Mouse (Mus musculus): ENCODE data around the gene Lgr6. TPM values are rescaled to one million over a fixed set of nuclear protein-coding genes. Genes with fewer than 3 reads are reported as not detected.

The Lgr6 gene
- polyA plus RNA-seq, 1 experiment from 2014 or later = 1.2 TPM

DNA sequence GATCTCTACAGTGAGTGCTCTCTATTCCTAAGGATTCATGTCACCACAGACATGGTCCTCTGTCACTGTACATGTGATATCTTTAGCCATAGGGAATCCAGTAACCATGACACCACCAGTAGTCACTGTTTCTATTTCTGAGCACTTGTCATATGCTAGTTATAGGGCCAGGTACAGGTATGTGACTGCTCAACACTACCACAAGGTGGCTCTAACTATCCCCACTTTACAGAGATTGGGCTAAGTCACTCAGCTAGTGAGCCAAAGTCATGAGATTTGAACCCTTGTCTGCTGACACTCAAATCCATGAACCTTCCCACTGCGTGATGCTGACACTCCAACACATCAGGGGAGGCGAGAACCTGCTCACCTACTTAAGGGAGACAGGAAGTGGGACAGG lies 75.0 kb downstream of the Lgr6 start:
- DNase-seq (ENCODE audit: low spot score) = no peak
- WGBS = 76% methylated on average over 2 of the region's 2 CpGs

DNA sequence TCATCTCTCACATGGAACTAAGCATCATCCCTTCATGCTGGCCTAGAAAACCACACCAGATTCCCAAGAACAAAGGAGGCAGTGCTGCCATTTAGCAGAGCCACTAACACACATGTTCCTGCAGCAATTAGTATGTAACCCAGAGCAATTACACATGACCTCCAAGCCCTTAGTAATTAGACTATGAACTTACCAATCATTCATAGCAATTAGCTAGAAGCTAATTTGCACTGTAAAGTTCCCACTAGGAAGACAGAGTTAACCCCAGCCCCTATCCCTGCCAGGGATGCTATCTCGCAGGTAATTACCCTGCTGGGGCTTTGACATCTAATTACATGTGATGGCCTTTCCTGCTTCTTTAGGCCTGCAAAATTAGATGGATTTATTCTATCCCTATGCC lies 78.8 kb downstream of the Lgr6 start:
- WGBS = 68% methylated on average over 1 of the region's 1 CpGs
- peak; percentile 65; the same call in 1 of the 2 replicates for ATAC-seq (ENCODE audit: low FRiP score)

More for the DNA sequence above, 75.0 kb downstream of the Lgr6 start:
- no peaks in the 10 kb centered on the region for H3K9me3 ChIP-seq (ENCODE audit: control insufficient read depth, low read length)
- ATAC-seq (ENCODE audit: low FRiP score) = no peak
- no peak overlapping the region for H3K27ac ChIP-seq
- H3K27me3 ChIP-seq (ENCODE audit: control insufficient read depth, insufficient read depth, low read length) = no peaks in the 10 kb centered on the region
- no peaks in the 10 kb centered on the region for H3K36me3 ChIP-seq (replicated peaks; ENCODE audit: control insufficient read depth, insufficient read depth)
- no peak overlapping the region for H3K4me2 ChIP-seq (replicated peaks)
- H3K9ac ChIP-seq = no peak overlapping the region
- no peaks in the 10 kb centered on the region for H3K4me1 ChIP-seq (replicated peaks; ENCODE audit: control insufficient read depth, insufficient read depth, low read length)
- no peak overlapping the region for H3K4me3 ChIP-seq (replicated peaks; ENCODE audit: low read length)

DNA sequence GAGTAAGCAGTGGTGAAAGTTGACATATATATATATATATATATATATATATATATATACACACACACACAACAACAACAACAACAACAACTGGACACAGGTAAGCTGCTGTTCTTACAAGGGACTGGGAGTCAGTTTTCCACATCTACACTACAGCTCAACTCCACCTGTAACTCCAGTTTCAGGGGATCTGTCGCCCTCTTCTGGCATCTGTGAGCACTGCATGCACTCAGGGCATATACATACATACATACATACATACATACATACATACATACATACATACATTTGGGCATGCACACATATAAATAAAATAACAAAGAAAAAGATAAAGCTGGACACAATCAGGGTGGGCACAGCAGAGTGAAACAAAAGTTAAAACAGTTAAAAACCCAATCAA lies 81.5 kb downstream of the Lgr6 start:
- 68% methylated on average over 1 of the region's 1 CpGs for WGBS
- Histone ChIP-seq H3K4me3 (replicated peaks; ENCODE audit: low read length) (no peak overlapping the region), H3K9ac (no peak overlapping the region), H3K27ac (no peak overlapping the region), H3K4me1 (replicated peaks; ENCODE audit: control insufficient read depth, insufficient read depth, low read length) (peaks cover 23% of the 10 kb centered on the region), H3K4me2 (replicated peaks) (no peak overlapping the region), H3K27me3 (ENCODE audit: control insufficient read depth, insufficient read depth, low read length) (no peaks in the 10 kb centered on the region), H3K36me3 (replicated peaks; ENCODE audit: control insufficient read depth, insufficient read depth) (no peaks in the 10 kb centered on the region), H3K9me3 (ENCODE audit: control insufficient read depth, low read length) (no peaks in the 10 kb centered on the region)
- ATAC-seq (ENCODE audit: low FRiP score) = no peak
- no peak for DNase-seq (ENCODE audit: low spot score)

More for the DNA sequence above, 78.8 kb downstream of the Lgr6 start:
- Histone ChIP-seq H3K27me3 (ENCODE audit: control insufficient read depth, insufficient read depth, low read length) (no peaks in the 10 kb centered on the region), H3K4me3 (replicated peaks; ENCODE audit: low read length) (no peak overlapping the region), H3K9me3 (ENCODE audit: control insufficient read depth, low read length) (no peaks in the 10 kb centered on the region), H3K27ac (no peak overlapping the region), H3K9ac (no peak overlapping the region), H3K4me2 (replicated peaks) (no peak overlapping the region), H3K4me1 (replicated peaks; ENCODE audit: control insufficient read depth, insufficient read depth, low read length) (peaks cover 1% of the 10 kb centered on the region), H3K36me3 (replicated peaks; ENCODE audit: control insufficient read depth, insufficient read depth) (no peaks in the 10 kb centered on the region)
- no peak for DNase-seq (ENCODE audit: low spot score)

GRCm38 (mm10) chr1:135021936-135022335 lies 83.1 kb downstream of the Lgr6 start:
- no peak overlapping the region for H3K27ac ChIP-seq
- no peak for ATAC-seq (ENCODE audit: low FRiP score)
- H3K36me3 ChIP-seq (replicated peaks; ENCODE audit: control insufficient read depth, insufficient read depth) = no peaks in the 10 kb centered on the region
- DNase-seq (ENCODE audit: low spot score) = no peak
- no peaks in the 10 kb centered on the region for H3K9me3 ChIP-seq (ENCODE audit: control insufficient read depth, low read length)
- WGBS = 88% methylated on average over 5 of the region's 5 CpGs
- no peak overlapping the region for H3K4me2 ChIP-seq (replicated peaks)
- H3K27me3 ChIP-seq (ENCODE audit: control insufficient read depth, insufficient read depth, low read length) = no peaks in the 10 kb centered on the region
- H3K4me1 ChIP-seq (replicated peaks; ENCODE audit: control insufficient read depth, insufficient read depth, low read length) = peaks cover 23% of the 10 kb centered on the region
- no peak overlapping the region for H3K9ac ChIP-seq
- no peak overlapping the region for H3K4me3 ChIP-seq (replicated peaks; ENCODE audit: low read length)

- peak; percentile 60 for DNase-seq (ENCODE audit: low spot score)
Measured at GRCm38 (mm10) chr1:135020970-135021369, 84.1 kb downstream of the Lgr6 start.

DNA sequence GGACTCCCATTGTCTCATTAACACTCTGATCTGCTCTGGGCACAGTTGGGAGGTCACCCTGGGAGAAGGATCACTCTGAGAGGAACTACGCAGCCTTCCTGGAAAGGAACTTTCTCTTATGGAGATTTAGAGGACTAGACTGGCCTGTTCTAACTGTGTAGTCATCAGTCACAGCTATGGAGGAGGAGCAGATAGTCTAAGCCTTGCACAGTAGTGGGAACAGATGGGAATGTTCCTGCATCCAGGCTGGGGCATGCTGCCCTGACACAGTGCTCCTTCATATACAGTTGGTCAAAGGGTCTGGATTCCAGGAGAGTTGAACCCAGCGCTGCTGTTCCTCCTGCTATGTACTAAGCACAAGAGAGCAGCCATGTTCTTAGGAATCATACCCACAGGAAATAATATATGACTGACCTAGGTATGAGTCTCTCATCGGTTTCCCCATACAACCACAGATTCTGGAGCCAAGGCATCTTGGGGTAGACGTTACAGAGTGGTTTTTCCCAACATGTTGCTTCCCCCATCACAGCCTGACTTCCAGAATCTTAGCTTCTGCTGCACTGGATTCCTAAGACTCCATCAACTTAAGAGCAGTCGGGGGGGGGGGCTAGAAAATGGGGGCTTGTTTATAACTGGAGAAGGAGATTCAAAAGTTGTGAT lies 84.7 kb downstream of the Lgr6 start:
- Histone ChIP-seq H3K9me3 (ENCODE audit: control insufficient read depth, low read length) (no peaks in the 10 kb centered on the region), H3K4me2 (replicated peaks) (no peak overlapping the region), H3K9ac (no peak overlapping the region), H3K4me3 (replicated peaks; ENCODE audit: low read length) (no peak overlapping the region), H3K36me3 (replicated peaks; ENCODE audit: control insufficient read depth, insufficient read depth) (no peaks in the 10 kb centered on the region), H3K27ac (no peak overlapping the region), H3K27me3 (ENCODE audit: control insufficient read depth, insufficient read depth, low read length) (no peaks in the 10 kb centered on the region), H3K4me1 (replicated peaks; ENCODE audit: control insufficient read depth, insufficient read depth, low read length) (peaks cover 23% of the 10 kb centered on the region)
- ATAC-seq (ENCODE audit: low FRiP score) = no peak
- no peak for DNase-seq (ENCODE audit: low spot score)
- WGBS = 86% methylated on average over 5 of the region's 5 CpGs

More at GRCm38 (mm10) chr1:135020970-135021369, 84.1 kb downstream of the Lgr6 start:
- 27% methylated on average over 5 of the region's 5 CpGs for WGBS
- Histone ChIP-seq H3K4me2 (replicated peaks) (no peak overlapping the region), H3K4me1 (replicated peaks; ENCODE audit: control insufficient read depth, insufficient read depth, low read length) (peaks cover 23% of the 10 kb centered on the region), H3K27me3 (ENCODE audit: control insufficient read depth, insufficient read depth, low read length) (no peaks in the 10 kb centered on the region), H3K9ac (no peak overlapping the region), H3K9me3 (ENCODE audit: control insufficient read depth, low read length) (no peaks in the 10 kb centered on the region), H3K36me3 (replicated peaks; ENCODE audit: control insufficient read depth, insufficient read depth) (no peaks in the 10 kb centered on the region), H3K27ac (no peak overlapping the region), H3K4me3 (replicated peaks; ENCODE audit: low read length) (no peak overlapping the region)
- ATAC-seq (ENCODE audit: low FRiP score) = 0 out of 2 replicates have a peak, but pooled peaks have one; percentile 24

GRCm38 (mm10) chr1:135019775-135020167 lies 85.3 kb downstream of the Lgr6 start:
- Histone ChIP-seq H3K4me1 (replicated peaks; ENCODE audit: control insufficient read depth, insufficient read depth, low read length) (peaks cover 23% of the 10 kb centered on the region), H3K9me3 (ENCODE audit: control insufficient read depth, low read length) (no peaks in the 10 kb centered on the region), H3K9ac (no peak overlapping the region), H3K4me2 (replicated peaks) (no peak overlapping the region), H3K4me3 (replicated peaks; ENCODE audit: low read length) (no peak overlapping the region), H3K27ac (no peak overlapping the region), H3K27me3 (ENCODE audit: control insufficient read depth, insufficient read depth, low read length) (no peaks in the 10 kb centered on the region), H3K36me3 (replicated peaks; ENCODE audit: control insufficient read depth, insufficient read depth) (no peaks in the 10 kb centered on the region)
- WGBS = 67% methylated on average over 4 of the region's 4 CpGs
- DNase-seq (ENCODE audit: low spot score) = no peak
- no peak for ATAC-seq (ENCODE audit: low FRiP score)

DNA sequence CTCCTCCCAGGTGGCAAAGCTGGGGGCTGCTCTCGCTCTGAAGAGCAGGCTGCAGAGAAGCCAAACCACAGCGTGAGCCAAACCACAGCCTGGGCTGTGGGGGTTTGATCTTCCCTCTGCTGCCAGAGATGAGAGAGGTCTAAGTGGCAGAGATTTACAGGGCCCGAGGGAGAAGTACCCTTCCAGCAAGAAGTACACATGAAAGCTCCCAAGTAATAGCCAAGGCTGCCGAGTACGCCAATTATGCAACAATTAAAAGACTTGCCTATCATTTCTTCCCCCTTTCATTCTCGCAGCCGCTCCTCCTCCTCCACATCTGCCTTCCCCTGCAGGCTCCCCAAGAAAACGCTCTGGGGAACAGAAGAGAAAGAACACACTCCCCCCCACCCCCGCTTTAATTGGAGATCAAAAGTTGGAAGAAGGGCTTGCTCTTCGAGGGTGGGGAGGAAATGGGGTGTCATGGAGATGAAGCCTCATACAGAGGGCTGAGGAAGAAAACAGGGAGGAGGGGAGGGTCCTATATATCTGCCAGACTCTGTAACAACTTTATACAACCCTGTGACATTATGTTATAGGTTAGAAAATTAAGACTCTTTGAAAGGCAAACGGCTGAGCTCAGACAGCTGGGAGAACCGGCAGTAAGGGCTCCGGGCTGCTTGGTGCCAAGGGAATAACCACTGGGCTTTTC lies 85.8 kb downstream of the Lgr6 start:
- no peak overlapping the region for H3K9ac ChIP-seq
- H3K4me2 ChIP-seq (replicated peaks) = no peak overlapping the region
- ATAC-seq (ENCODE audit: low FRiP score) (no peak), DNase-seq (ENCODE audit: low spot score) (no peak)
- no peak overlapping the region for H3K27ac ChIP-seq
- no peaks in the 10 kb centered on the region for H3K27me3 ChIP-seq (ENCODE audit: control insufficient read depth, insufficient read depth, low read length)
- WGBS = 29% methylated on average over 13 of the region's 13 CpGs
- H3K4me3 ChIP-seq (replicated peaks; ENCODE audit: low read length) = no peak overlapping the region
- H3K9me3 ChIP-seq (ENCODE audit: control insufficient read depth, low read length) = no peaks in the 10 kb centered on the region
- no peaks in the 10 kb centered on the region for H3K36me3 ChIP-seq (replicated peaks; ENCODE audit: control insufficient read depth, insufficient read depth)
- peaks cover 23% of the 10 kb centered on the region for H3K4me1 ChIP-seq (replicated peaks; ENCODE audit: control insufficient read depth, insufficient read depth, low read length)

- Histone ChIP-seq H3K27me3 (ENCODE audit: control insufficient read depth, insufficient read depth, low read length) (no peaks in the 10 kb centered on the region), H3K4me1 (replicated peaks; ENCODE audit: control insufficient read depth, insufficient read depth, low read length) (peaks cover 23% of the 10 kb centered on the region), H3K9ac (no peak overlapping the region), H3K9me3 (ENCODE audit: control insufficient read depth, low read length) (no peaks in the 10 kb centered on the region), H3K4me2 (replicated peaks) (no peak overlapping the region), H3K36me3 (replicated peaks; ENCODE audit: control insufficient read depth, insufficient read depth) (no peaks in the 10 kb centered on the region), H3K4me3 (replicated peaks; ENCODE audit: low read length) (no peak overlapping the region), H3K27ac (no peak overlapping the region)
- 98% methylated on average over 2 of the region's 2 CpGs for WGBS
- ATAC-seq (ENCODE audit: low FRiP score) (no peak), DNase-seq (ENCODE audit: low spot score) (no peak)
Measured at GRCm38 (mm10) chr1:135017656-135018015, 87.4 kb downstream of the Lgr6 start.

Measured in hindbrain, embryonic 14.5 days (tissue).